Comparison of ENCODE assay signal across 23 mouse cellular contexts in genomic region chr11:43086309-43087050, GRCm38 (mm10). TPM values are rescaled to one million over a fixed set of nuclear protein-coding genes. Genes with fewer than 3 reads are reported as not detected.
A peak's percentile ranks its signal among the peaks of the same experiment; 100 is the strongest.
DNase-seq lines count a peak whose midpoint lies in the region; ATAC-seq and TF ChIP-seq lines count a peak whose summit lies in the region.
"Had no signal": no experiment of that assay in that cellular context is flagged by ENCODE, and none has a peak within 500 bp of the region (broad histone marks: within the 10 kb centered on the region; RNA-seq: fewer than 3 reads in every experiment).

No protein-coding gene starts in this region.

- H3K4me1 ChIP-seq in forebrain, embryonic 12.5 days, result no peaks in the 10 kb centered on the region
- H3K4me1 ChIP-seq in forebrain, embryonic 16.5 days (replicated peaks; ENCODE audit: control insufficient read depth, insufficient read depth, low read length), result no peaks in the 10 kb centered on the region
- H3K4me1 ChIP-seq in neural tube, embryonic 12.5 days, result no peaks in the 10 kb centered on the region
- peaks cover 7% of the 10 kb centered on the region; the same call in 1 of the 2 replicates for H3K4me1 ChIP-seq in limb, embryonic 14.5 days (ENCODE audit: control insufficient read depth, insufficient read depth, low read length)
- H3K4me1 ChIP-seq in neural tube, embryonic 15.5 days, result peaks cover 7% of the 10 kb centered on the region; the same call in 1 of the 2 replicates
- H3K4me1 ChIP-seq: intestine, embryonic 15.5 days had no signal

- DNase-seq in neural tube, embryonic 10.5 days (ENCODE audit: extremely low spot score, low spot score), result no peak
- DNase-seq in limb, embryonic 14.5 days (ENCODE audit: low spot score), result no peak
- no peak for DNase-seq in layer of hippocampus, postnatal 14 days (ENCODE audit: low spot score in 2 of 2)
- DNase-seq in cerebellum, postnatal 14 days, result no peak
- DNase-seq: adrenal gland, postnatal 25 days; cerebellum, adult 18-20 months; cerebellum, postnatal 36 days; gastrocnemius, postnatal 14 days; heart, adult 18-20 months; heart, postnatal 36 days; kidney, postnatal 4 days; layer of hippocampus, adult 9-11 months; lung, adult 2 months; thymus, postnatal 25 days had no signal

- H3K4me3 ChIP-seq in forebrain, embryonic 12.5 days (replicated peaks), result no peak overlapping the region
- H3K4me3 ChIP-seq in forebrain, embryonic 16.5 days (replicated peaks; ENCODE audit: low read length), result no peak overlapping the region
- H3K4me3 ChIP-seq in neural tube, embryonic 12.5 days, result no peak overlapping the region
- no peak overlapping the region for H3K4me3 ChIP-seq in limb, embryonic 14.5 days (replicated peaks; ENCODE audit: low read length)
- H3K4me3 ChIP-seq in neural tube, embryonic 15.5 days (replicated peaks), result no peak overlapping the region
- H3K4me3 ChIP-seq: intestine, embryonic 15.5 days had no signal

- no peak overlapping the region for H3K27ac ChIP-seq in forebrain, embryonic 12.5 days
- no peak overlapping the region for H3K27ac ChIP-seq in forebrain, embryonic 16.5 days (ENCODE audit: low read length)
- H3K27ac ChIP-seq in neural tube, embryonic 12.5 days, result no peak overlapping the region
- no peak overlapping the region for H3K27ac ChIP-seq in limb, embryonic 14.5 days (replicated peaks; ENCODE audit: low read depth, low read length)
- no peak overlapping the region for H3K27ac ChIP-seq in neural tube, embryonic 15.5 days (replicated peaks)
- H3K27ac ChIP-seq: intestine, embryonic 15.5 days had no signal

- no peak overlapping the region for H3K9ac ChIP-seq in forebrain, embryonic 12.5 days
- no peak overlapping the region for H3K9ac ChIP-seq in forebrain, embryonic 16.5 days (replicated peaks; ENCODE audit: low read depth, low read length)
- no peak overlapping the region for H3K9ac ChIP-seq in neural tube, embryonic 12.5 days
- no peak overlapping the region for H3K9ac ChIP-seq in limb, embryonic 14.5 days (ENCODE audit: low read depth, low read length, severe bottlenecking)
- H3K9ac ChIP-seq in neural tube, embryonic 15.5 days (replicated peaks), result no peak overlapping the region
- H3K9ac ChIP-seq: intestine, embryonic 15.5 days had no signal

- H3K9me3 ChIP-seq in forebrain, embryonic 12.5 days, result no peaks in the 10 kb centered on the region
- no peaks in the 10 kb centered on the region for H3K9me3 ChIP-seq in forebrain, embryonic 16.5 days (ENCODE audit: control insufficient read depth, low read length)
- H3K9me3 ChIP-seq in neural tube, embryonic 12.5 days, result no peaks in the 10 kb centered on the region
- H3K9me3 ChIP-seq in limb, embryonic 14.5 days (ENCODE audit: control insufficient read depth, low read length), result no peaks in the 10 kb centered on the region
- H3K9me3 ChIP-seq in neural tube, embryonic 15.5 days (replicated peaks), result no peaks in the 10 kb centered on the region
- H3K9me3 ChIP-seq: intestine, embryonic 15.5 days had no signal

- ATAC-seq in forebrain, embryonic 12.5 days (ENCODE audit: low FRiP score), result peak; percentile 36; the same call in 1 of the 2 replicates
- ATAC-seq in forebrain, embryonic 16.5 days, result no peak
- ATAC-seq in neural tube, embryonic 12.5 days (ENCODE audit: low FRiP score, low read depth), result peak; percentile 71
- ATAC-seq in limb, embryonic 14.5 days (ENCODE audit: low FRiP score, low read depth), result peak; percentile 70
- ATAC-seq in neural tube, embryonic 15.5 days (ENCODE audit: low FRiP score), result peak; percentile 79
- ATAC-seq: intestine, embryonic 15.5 days had no signal

- H3K36me3 ChIP-seq in forebrain, embryonic 12.5 days (replicated peaks), result no peaks in the 10 kb centered on the region
- H3K36me3 ChIP-seq in forebrain, embryonic 16.5 days (ENCODE audit: control insufficient read depth, insufficient read depth), result no peaks in the 10 kb centered on the region
- H3K36me3 ChIP-seq in neural tube, embryonic 12.5 days, result no peaks in the 10 kb centered on the region
- H3K36me3 ChIP-seq in limb, embryonic 14.5 days (ENCODE audit: control insufficient read depth, insufficient read depth, low read length), result no peaks in the 10 kb centered on the region
- H3K36me3 ChIP-seq in neural tube, embryonic 15.5 days, result no peaks in the 10 kb centered on the region
- H3K36me3 ChIP-seq: G1E; intestine, embryonic 15.5 days had no signal

- H3K27me3 ChIP-seq in forebrain, embryonic 12.5 days, result no peaks in the 10 kb centered on the region
- H3K27me3 ChIP-seq in forebrain, embryonic 16.5 days (replicated peaks; ENCODE audit: control insufficient read depth, insufficient read depth, low read length), result no peaks in the 10 kb centered on the region
- no peaks in the 10 kb centered on the region for H3K27me3 ChIP-seq in neural tube, embryonic 12.5 days (replicated peaks)
- H3K27me3 ChIP-seq in limb, embryonic 14.5 days (ENCODE audit: control insufficient read depth, insufficient read depth, low read length), result no peaks in the 10 kb centered on the region
- H3K27me3 ChIP-seq in neural tube, embryonic 15.5 days (replicated peaks), result no peaks in the 10 kb centered on the region
- H3K27me3 ChIP-seq: intestine, embryonic 15.5 days had no signal

- TF ChIP-seq POLR2A in limb, embryonic 14.5 days (IDR thresholded peaks at IDR 0.05; ENCODE audit: borderline replicate concordance, extremely low read depth, insufficient read depth, insufficient read length), result no peak

- no peak overlapping the region for H3K4me2 ChIP-seq in forebrain, embryonic 12.5 days
- H3K4me2 ChIP-seq in forebrain, embryonic 16.5 days (ENCODE audit: low read length), result no peak overlapping the region
- no peak overlapping the region for H3K4me2 ChIP-seq in neural tube, embryonic 12.5 days (replicated peaks)
- H3K4me2 ChIP-seq in limb, embryonic 14.5 days (replicated peaks; ENCODE audit: low read depth, low read length, severe bottlenecking), result no peak overlapping the region
- no peak overlapping the region for H3K4me2 ChIP-seq in neural tube, embryonic 15.5 days
- H3K4me2 ChIP-seq: intestine, embryonic 15.5 days had no signal

- 57% methylated on average over 8 of the region's 8 CpGs for WGBS in forebrain, embryonic 12.5 days
- 46% methylated on average over 8 of the region's 8 CpGs for WGBS in forebrain, embryonic 16.5 days
- 60% methylated on average over 8 of the region's 8 CpGs for WGBS in neural tube, embryonic 12.5 days
- WGBS in limb, embryonic 14.5 days, result 28% methylated on average over 8 of the region's 8 CpGs
- 42% methylated on average over 8 of the region's 8 CpGs for WGBS in neural tube, embryonic 15.5 days

RNA-seq across cellular contexts. Expression of gene Gm9972, which starts 50.9 kb away (rescaled TPM):
- not detected in 2 replicates for polyA plus RNA-seq in forebrain, embryonic 12.5 days (2016; fragmentation: Nextera tagmentation; extraction: Ambion mirVana)
- polyA plus RNA-seq in forebrain, embryonic 16.5 days (2015; fragmentation: Nextera tagmentation; extraction: Ambion mirVana), result not detected in 2 replicates
- 0.13 TPM in 1 of 2 replicates, not detected in the other for polyA plus RNA-seq in neural tube, embryonic 12.5 days (2016; fragmentation: Nextera tagmentation; extraction: Ambion mirVana)
- polyA plus RNA-seq in limb, embryonic 14.5 days (2012; rRNA removed), result 0.04 TPM in 1 of 2 replicates, not detected in the other
- polyA plus RNA-seq in limb, embryonic 14.5 days (2014; fragmentation: Nextera tagmentation; extraction: Ambion mirVana), result 0.15 TPM in 1 of 2 replicates, not detected in the other
- polyA plus RNA-seq in neural tube, embryonic 15.5 days (2015; fragmentation: Nextera tagmentation; extraction: Ambion mirVana), result not detected in 2 replicates
- total RNA-seq in layer of hippocampus, postnatal 14 days (2021), result not detected
- total RNA-seq: adrenal gland, postnatal 25 days; gastrocnemius, postnatal 14 days; heart, adult 18-20 months; heart, postnatal 36 days; liver, adult 2 months had no signal
- polyA plus RNA-seq: G1E; heart, embryonic 14.5 days; intestine, embryonic 15.5 days; liver, adult 2 months; lung, adult 2 months; testis, adult 2 months had no signal
